Mouse (Mus musculus): ENCODE measurements around the gene Herc1. TPM values are rescaled to one million over a fixed set of nuclear protein-coding genes. Genes with fewer than 3 reads are reported as not detected.

Gene Herc1
- polyA plus RNA-seq, 1 experiment from 2014 or later, result 39.4 TPM

GRCm38 (mm10) chr9:66513150-66513549 is 162.9 kb downstream of the Herc1 start:
- Histone ChIP-seq H3K27ac (ENCODE audit: low read depth, low read length) (peak overlapping the region; percentile 96), H3K4me3 (ENCODE audit: low read length) (no peak overlapping the region), H3K4me1 (ENCODE audit: control insufficient read depth, insufficient read depth, low read depth, low read length) (peaks cover 20% of the 10 kb centered on the region), H3K27me3 (replicated peaks; ENCODE audit: control insufficient read depth, insufficient read depth, low read length) (no peaks in the 10 kb centered on the region), H3K36me3 (ENCODE audit: control insufficient read depth, insufficient read depth, low read length) (peaks cover 21% of the 10 kb centered on the region), H3K9me3 (ENCODE audit: control insufficient read depth, low read length) (no peaks in the 10 kb centered on the region), H3K9ac (ENCODE audit: low read depth, low read length) (no peak overlapping the region), H3K4me2 (ENCODE audit: low read length) (no peak overlapping the region)
- ATAC-seq, result no peak

- Histone ChIP-seq H3K4me3 (ENCODE audit: low read length) (no peak overlapping the region), H3K36me3 (ENCODE audit: control insufficient read depth, insufficient read depth, low read length) (peaks cover 16% of the 10 kb centered on the region), H3K27me3 (replicated peaks; ENCODE audit: control insufficient read depth, insufficient read depth, low read length) (no peaks in the 10 kb centered on the region), H3K4me2 (ENCODE audit: low read length) (no peak overlapping the region), H3K27ac (ENCODE audit: low read depth, low read length) (no peak overlapping the region), H3K9ac (ENCODE audit: low read depth, low read length) (peak overlapping the region; percentile 33; the same call in 1 of the 2 replicates), H3K9me3 (ENCODE audit: control insufficient read depth, low read length) (no peaks in the 10 kb centered on the region), H3K4me1 (ENCODE audit: control insufficient read depth, insufficient read depth, low read depth, low read length) (peaks cover 20% of the 10 kb centered on the region)
- no peak for ATAC-seq
- WGBS, result 84% methylated on average over 4 of the region's 4 CpGs
These were observed 163.5 kb downstream of the Herc1 start for GRCm38 (mm10) chr9:66513661-66514255.

- Histone ChIP-seq H3K4me3 (ENCODE audit: low read length) (no peak within 1 kb of the TSS), H3K9ac (ENCODE audit: low read depth, low read length) (peak within 1 kb of the TSS; percentile 33; the same call in 1 of the 2 replicates), H3K36me3 (ENCODE audit: control insufficient read depth, insufficient read depth, low read length) (peaks cover 11% of the 10 kb centered on the region), H3K27ac (ENCODE audit: low read depth, low read length) (no peak within 1 kb of the TSS; the same call in 1 of the 2 replicates), H3K4me2 (ENCODE audit: low read length) (no peak within 1 kb of the TSS), H3K27me3 (replicated peaks; ENCODE audit: control insufficient read depth, insufficient read depth, low read length) (no peaks in the 10 kb centered on the region), H3K4me1 (ENCODE audit: control insufficient read depth, insufficient read depth, low read depth, low read length) (peaks cover 20% of the 10 kb centered on the region), H3K9me3 (ENCODE audit: control insufficient read depth, low read length) (no peaks in the 10 kb centered on the region)
- WGBS, result 68% methylated on average over 17 of the region's 17 CpGs
- no peak for ATAC-seq
These were observed 164.1 kb downstream of the Herc1 start, which contains the start of gene Fbxl22 for GRCm38 (mm10) chr9:66514256-66514770. Fbxl22 (minus strand) TSS chr9:66514593.

GRCm38 (mm10) chr9:66515115-66515514 is 164.9 kb downstream of the Herc1 start:
- H3K27ac ChIP-seq (ENCODE audit: low read depth, low read length), result no peak overlapping the region
- ATAC-seq, result no peak
- WGBS, result 88% methylated on average over 2 of the region's 2 CpGs
- no peak overlapping the region for H3K9ac ChIP-seq (ENCODE audit: low read depth, low read length)
- peaks cover 17% of the 10 kb centered on the region for H3K4me1 ChIP-seq (ENCODE audit: control insufficient read depth, insufficient read depth, low read depth, low read length)
- no peaks in the 10 kb centered on the region for H3K9me3 ChIP-seq (ENCODE audit: control insufficient read depth, low read length)
- H3K36me3 ChIP-seq (ENCODE audit: control insufficient read depth, insufficient read depth, low read length), result peaks cover 15% of the 10 kb centered on the region
- no peak overlapping the region for H3K4me3 ChIP-seq (ENCODE audit: low read length)
- H3K27me3 ChIP-seq (replicated peaks; ENCODE audit: control insufficient read depth, insufficient read depth, low read length), result no peaks in the 10 kb centered on the region
- H3K4me2 ChIP-seq (ENCODE audit: low read length), result no peak overlapping the region

GRCm38 (mm10) chr9:66515680-66516210 is 165.5 kb downstream of the Herc1 start:
- H3K4me3 ChIP-seq (ENCODE audit: low read length), result no peak overlapping the region
- H3K4me1 ChIP-seq (ENCODE audit: control insufficient read depth, insufficient read depth, low read depth, low read length), result peaks cover 11% of the 10 kb centered on the region
- no peak overlapping the region for H3K4me2 ChIP-seq (ENCODE audit: low read length)
- no peak for ATAC-seq
- H3K27me3 ChIP-seq (replicated peaks; ENCODE audit: control insufficient read depth, insufficient read depth, low read length), result no peaks in the 10 kb centered on the region
- 81% methylated on average over 10 of the region's 10 CpGs for WGBS
- peaks cover 18% of the 10 kb centered on the region for H3K36me3 ChIP-seq (ENCODE audit: control insufficient read depth, insufficient read depth, low read length)
- no peaks in the 10 kb centered on the region for H3K9me3 ChIP-seq (ENCODE audit: control insufficient read depth, low read length)
- H3K9ac ChIP-seq (ENCODE audit: low read depth, low read length), result no peak overlapping the region
- no peak overlapping the region for H3K27ac ChIP-seq (ENCODE audit: low read depth, low read length)

GRCm38 (mm10) chr9:66516296-66516940 is 166.2 kb downstream of the Herc1 start:
- H3K36me3 ChIP-seq (ENCODE audit: control insufficient read depth, insufficient read depth, low read length), result peaks cover 18% of the 10 kb centered on the region
- 86% methylated on average over 6 of the region's 6 CpGs for WGBS
- ATAC-seq, result no peak

GRCm38 (mm10) chr9:66517746-66518145 is 167.5 kb downstream of the Herc1 start:
- Histone ChIP-seq H3K9me3 (ENCODE audit: control insufficient read depth, low read length) (no peaks in the 10 kb centered on the region), H3K4me1 (ENCODE audit: control insufficient read depth, insufficient read depth, low read depth, low read length) (peaks cover 5% of the 10 kb centered on the region), H3K4me2 (ENCODE audit: low read length) (no peak overlapping the region), H3K27me3 (replicated peaks; ENCODE audit: control insufficient read depth, insufficient read depth, low read length) (no peaks in the 10 kb centered on the region), H3K27ac (ENCODE audit: low read depth, low read length) (no peak overlapping the region), H3K9ac (ENCODE audit: low read depth, low read length) (no peak overlapping the region), H3K36me3 (ENCODE audit: control insufficient read depth, insufficient read depth, low read length) (peaks cover 18% of the 10 kb centered on the region), H3K4me3 (ENCODE audit: low read length) (no peak overlapping the region)
- 79% methylated on average over 10 of the region's 10 CpGs for WGBS
- no peak for ATAC-seq

More at GRCm38 (mm10) chr9:66516296-66516940, 166.2 kb downstream of the Herc1 start:
- Histone ChIP-seq H3K9me3 (ENCODE audit: control insufficient read depth, low read length) (no peaks in the 10 kb centered on the region), H3K4me1 (ENCODE audit: control insufficient read depth, insufficient read depth, low read depth, low read length) (peaks cover 8% of the 10 kb centered on the region), H3K4me2 (ENCODE audit: low read length) (no peak overlapping the region), H3K27me3 (replicated peaks; ENCODE audit: control insufficient read depth, insufficient read depth, low read length) (no peaks in the 10 kb centered on the region), H3K9ac (ENCODE audit: low read depth, low read length) (no peak overlapping the region), H3K4me3 (ENCODE audit: low read length) (no peak overlapping the region), H3K27ac (ENCODE audit: low read depth, low read length) (no peak overlapping the region)

GRCm38 (mm10) chr9:66518251-66518650 is 168.0 kb downstream of the Herc1 start:
- Histone ChIP-seq H3K4me2 (ENCODE audit: low read length) (no peak overlapping the region), H3K4me1 (ENCODE audit: control insufficient read depth, insufficient read depth, low read depth, low read length) (0 out of 2 replicates have a peak, but pooled peaks cover 4% of the 10 kb centered on the region), H3K4me3 (ENCODE audit: low read length) (no peak overlapping the region), H3K9ac (ENCODE audit: low read depth, low read length) (no peak overlapping the region), H3K27me3 (replicated peaks; ENCODE audit: control insufficient read depth, insufficient read depth, low read length) (no peaks in the 10 kb centered on the region), H3K9me3 (ENCODE audit: control insufficient read depth, low read length) (no peaks in the 10 kb centered on the region), H3K36me3 (ENCODE audit: control insufficient read depth, insufficient read depth, low read length) (peaks cover 18% of the 10 kb centered on the region), H3K27ac (ENCODE audit: low read depth, low read length) (no peak overlapping the region)
- WGBS, result 73% methylated on average over 5 of the region's 5 CpGs
- ATAC-seq, result no peak

GRCm38 (mm10) chr9:66518901-66519300 is 168.7 kb downstream of the Herc1 start:
- 0 out of 2 replicates have a peak, but pooled peaks cover 1% of the 10 kb centered on the region for H3K4me1 ChIP-seq (ENCODE audit: control insufficient read depth, insufficient read depth, low read depth, low read length)
- no peaks in the 10 kb centered on the region for H3K9me3 ChIP-seq (ENCODE audit: control insufficient read depth, low read length)
- peaks cover 21% of the 10 kb centered on the region for H3K36me3 ChIP-seq (ENCODE audit: control insufficient read depth, insufficient read depth, low read length)
- no peak overlapping the region for H3K4me2 ChIP-seq (ENCODE audit: low read length)
- no peak overlapping the region for H3K9ac ChIP-seq (ENCODE audit: low read depth, low read length)
- no peaks in the 10 kb centered on the region for H3K27me3 ChIP-seq (replicated peaks; ENCODE audit: control insufficient read depth, insufficient read depth, low read length)
- ATAC-seq, result no peak
- WGBS, result 34% methylated on average over 5 of the region's 5 CpGs
- no peak overlapping the region for H3K4me3 ChIP-seq (ENCODE audit: low read length)
- H3K27ac ChIP-seq (ENCODE audit: low read depth, low read length), result peak overlapping the region; percentile 40; the same call in 1 of the 2 replicates

Measured in hindbrain, embryonic 16.5 days (tissue).